Mouse (Mus musculus) lung, postnatal 36 days (tissue): ENCODE results near the gene Slc22a5.
A peak's percentile ranks its signal among the peaks of the same experiment; 100 is the strongest.
"Not testable (repeated sequence)": the region's sequence is repeated elsewhere in the genome, so short reads cannot be mapped to it uniquely, and the experiment has no call there.

Source experiments
- DNase-seq: peaks from one replicate; pipeline ENCODE4 v3.0.0; 2022; ENCODE audit warnings: mixed read lengths

Gene Slc22a5

GRCm38 (mm10) chr11:53891505-53892451 is at the start of gene Slc22a5:
Slc22a5 (minus strand) TSS chr11:53891660.
- peak; percentile 100 for DNase-seq

GRCm38 (mm10) chr11:53931944-53932318 is 40.5 kb upstream of the Slc22a5 start:
- DNase-seq: not testable (repeated sequence)

- peak; percentile 44 for DNase-seq
Observed at GRCm38 (mm10) chr11:53931091-53931943, 39.9 kb upstream of the Slc22a5 start.

- DNase-seq: no peak
Observed at GRCm38 (mm10) chr11:53929741-53930140, 38.3 kb upstream of the Slc22a5 start.

GRCm38 (mm10) chr11:53928585-53928984 is 37.1 kb upstream of the Slc22a5 start:
- DNase-seq: peak; percentile 18

GRCm38 (mm10) chr11:53926303-53926702 is 34.8 kb upstream of the Slc22a5 start:
- DNase-seq: no peak

- DNase-seq: no peak
Observed at GRCm38 (mm10) chr11:53918851-53919250, 27.4 kb upstream of the Slc22a5 start.

DNA sequence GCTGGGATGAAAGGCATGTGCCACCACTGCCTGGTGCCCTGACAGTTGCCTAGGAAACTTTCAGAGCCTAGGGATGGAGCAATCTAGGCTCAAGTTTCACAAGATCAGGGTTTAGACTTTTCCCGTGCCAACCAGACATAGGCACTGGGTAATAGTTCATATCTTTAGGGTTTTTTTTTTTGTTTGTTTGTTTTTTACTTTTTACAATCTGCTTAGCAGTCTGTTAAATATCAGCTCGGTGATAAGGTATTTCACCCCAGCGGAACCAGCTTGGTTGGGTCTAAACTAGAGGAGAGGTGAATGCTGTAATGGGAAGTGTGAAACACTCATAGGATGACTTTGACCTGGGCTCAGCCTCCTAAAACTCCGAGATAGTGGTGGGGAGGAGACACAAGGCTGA is 19.6 kb upstream of the Slc22a5 start:
- no peak for DNase-seq

DNA sequence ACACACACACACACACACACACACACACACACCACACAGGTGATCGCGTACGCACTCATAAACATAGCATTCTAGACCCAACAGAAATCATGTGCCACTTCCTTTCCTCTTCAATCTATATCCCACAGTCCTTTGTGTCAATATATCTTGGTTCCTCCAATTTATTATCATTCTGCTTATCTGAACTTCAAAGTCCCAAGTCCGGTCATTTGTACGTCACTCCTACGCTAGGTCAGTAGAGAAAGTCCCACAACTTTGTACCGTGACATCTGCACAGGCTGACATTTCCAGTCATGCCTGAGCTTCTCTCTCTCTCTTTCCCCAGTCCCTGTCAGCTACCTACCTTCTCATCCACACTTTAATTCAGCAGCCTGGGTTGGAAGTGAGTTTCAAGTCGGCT is 17.2 kb upstream of the Slc22a5 start:
- DNase-seq: no peak

DNA sequence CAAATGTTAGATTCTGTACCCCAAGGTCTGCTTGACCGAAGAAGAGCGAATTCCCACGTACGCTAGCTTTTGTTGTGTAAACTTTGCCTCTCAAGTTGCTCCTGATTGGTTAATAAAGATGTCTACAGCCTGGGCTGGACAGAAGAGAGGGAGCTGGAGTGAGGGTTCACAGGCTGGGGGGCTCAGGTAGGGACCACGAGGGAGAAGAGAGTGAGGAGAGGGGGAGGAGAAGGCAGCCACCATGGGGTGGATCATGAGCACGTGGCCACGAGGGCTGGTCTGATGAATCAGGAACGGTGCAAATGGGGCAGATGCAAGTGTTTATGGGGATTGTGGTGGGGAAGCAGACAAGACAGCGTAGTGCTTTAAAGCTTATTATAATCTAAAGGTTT is 13.1 kb upstream of the Slc22a5 start:
- DNase-seq: no peak

GRCm38 (mm10) chr11:53903781-53904533 is 12.5 kb upstream of the Slc22a5 start:
- peak; percentile 93 for DNase-seq

DNA sequence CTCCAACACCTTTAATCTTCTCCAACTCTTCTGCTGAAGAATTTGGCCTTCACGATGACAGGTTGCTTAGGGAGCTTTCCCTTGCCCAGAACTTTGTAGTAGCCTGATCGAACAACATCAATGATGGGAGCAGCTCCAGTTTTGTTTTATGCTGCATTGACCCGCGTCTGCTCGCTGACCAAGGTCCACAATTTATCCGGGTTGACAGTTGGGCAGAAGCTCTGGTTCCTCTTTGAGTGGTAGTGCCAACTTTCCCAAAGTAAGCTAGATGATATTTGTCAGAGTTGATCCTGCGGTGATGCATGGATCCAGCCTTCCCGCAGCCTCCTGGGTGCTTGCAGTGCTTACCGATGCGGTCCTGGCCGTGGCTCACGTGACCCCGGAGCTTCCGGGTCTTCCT is 11.3 kb upstream of the Slc22a5 start:
- no peak for DNase-seq

DNA sequence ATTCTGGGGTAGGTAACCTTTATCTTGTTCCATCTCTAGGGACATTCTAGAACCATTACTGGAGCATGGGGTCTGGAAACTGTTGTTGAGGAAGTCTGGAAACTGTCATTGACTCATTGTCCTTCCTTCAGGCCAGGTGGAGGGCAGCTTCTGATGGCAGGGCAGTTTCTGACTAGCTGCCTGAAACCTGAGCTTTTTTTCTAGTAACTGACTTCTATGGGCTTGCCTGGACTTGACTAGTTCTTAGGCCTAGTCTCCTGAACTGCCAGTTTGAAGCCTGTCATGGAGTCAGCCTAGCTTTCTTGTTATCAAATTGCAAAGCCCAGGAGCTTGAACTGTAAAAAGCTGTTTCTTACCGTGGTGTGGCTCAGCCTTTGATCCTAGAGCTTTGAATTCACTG is 9.5 kb upstream of the Slc22a5 start:
- no peak for DNase-seq

DNA sequence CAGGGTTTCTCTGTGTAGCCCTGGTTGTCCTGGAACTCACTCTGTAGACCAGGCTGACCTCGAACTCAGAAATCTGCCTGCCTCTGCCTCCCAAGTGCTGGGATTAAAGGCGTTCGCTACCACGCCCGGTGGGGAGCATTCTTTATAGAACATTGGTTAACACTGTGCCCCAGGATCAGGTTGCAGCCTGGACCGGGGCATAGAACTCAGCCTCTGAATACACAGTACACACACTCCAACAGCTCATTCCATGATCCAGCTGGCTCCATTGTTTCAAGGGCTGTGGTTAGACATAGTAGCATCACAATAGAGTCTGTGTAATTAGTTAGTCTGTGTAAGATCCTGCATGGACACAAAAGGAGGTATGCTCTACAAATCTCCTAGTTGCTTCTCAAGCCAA is 8.5 kb upstream of the Slc22a5 start:
- no peak for DNase-seq

GRCm38 (mm10) chr11:53899004-53899403 is 7.5 kb upstream of the Slc22a5 start:
- DNase-seq: peak; percentile 23

DNA sequence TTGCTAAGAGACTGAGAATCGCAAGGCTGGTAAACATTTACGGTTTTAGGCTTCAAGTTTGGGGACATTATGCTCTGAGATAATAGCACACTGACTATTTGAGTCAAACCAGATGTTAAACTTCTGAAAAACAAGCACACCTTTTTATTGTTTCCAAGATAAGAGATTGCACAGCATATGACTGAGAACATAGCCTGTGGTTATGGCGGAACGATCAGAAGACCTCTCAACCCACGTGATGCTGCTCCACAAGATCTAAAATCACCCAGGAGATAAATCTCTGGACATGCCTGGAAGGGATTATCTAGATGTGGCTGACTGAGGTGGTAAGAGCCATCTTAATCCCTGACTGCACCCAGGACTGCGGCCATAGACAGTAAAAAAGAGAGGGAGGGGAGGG is 5.5 kb upstream of the Slc22a5 start:
- no peak for DNase-seq

DNA sequence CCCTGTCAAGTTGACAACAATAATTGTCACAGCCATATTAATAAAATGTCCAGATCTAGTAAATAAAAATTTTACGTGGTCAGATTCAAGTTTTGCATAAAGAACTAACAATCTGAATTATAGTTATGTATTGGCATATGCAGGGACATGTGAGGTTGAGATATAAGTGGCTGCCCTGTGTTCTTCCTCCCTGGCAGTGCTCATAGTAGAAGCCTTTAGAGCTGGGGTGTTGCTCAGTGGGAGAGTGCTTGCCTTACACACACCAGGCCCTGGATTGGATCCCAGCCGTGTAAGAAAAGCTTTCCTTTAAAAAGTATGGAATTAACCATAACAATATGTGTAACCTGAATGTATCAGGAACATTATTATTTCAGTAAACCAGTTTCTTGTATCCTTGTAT is 2.0 kb upstream of the Slc22a5 start:
- no peak for DNase-seq

DNA sequence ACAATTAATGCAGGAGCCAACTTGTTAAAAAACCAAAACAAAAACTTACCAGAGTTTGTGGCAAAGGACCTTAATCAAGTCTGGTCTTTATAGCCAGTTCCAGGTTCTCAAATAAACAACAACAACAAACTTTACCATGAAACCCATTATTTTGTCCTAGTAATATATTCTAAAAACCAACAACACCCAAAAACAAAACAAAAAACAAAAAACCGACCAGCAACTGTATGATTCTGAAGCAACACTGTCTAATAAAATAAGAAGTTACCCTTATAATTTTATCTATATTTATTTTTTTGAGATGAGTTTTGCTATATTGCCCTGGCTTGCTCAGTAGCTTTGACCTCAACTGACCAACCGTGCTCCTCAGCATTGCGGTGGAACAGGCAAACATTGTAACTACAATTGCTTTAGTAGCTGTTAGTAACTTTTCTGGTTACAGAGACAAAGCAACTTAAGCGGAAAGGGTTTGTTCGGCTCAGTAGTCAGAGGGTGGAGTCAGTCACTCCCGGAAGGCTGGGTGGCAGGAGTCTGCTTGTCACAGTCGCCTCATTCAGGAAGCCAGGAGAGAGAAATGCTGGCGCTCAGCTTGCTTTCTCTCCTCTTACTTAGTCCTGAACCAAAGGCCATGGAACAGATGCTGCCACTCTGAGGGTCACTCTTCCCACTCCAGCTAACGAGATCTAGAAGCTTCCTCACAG is 1.4 kb upstream of the Slc22a5 start:
- peak; percentile 66 for DNase-seq

- peak; percentile 36 for DNase-seq
Observed at GRCm38 (mm10) chr11:53890906-53891504, 455 bp downstream of the Slc22a5 start.

DNA sequence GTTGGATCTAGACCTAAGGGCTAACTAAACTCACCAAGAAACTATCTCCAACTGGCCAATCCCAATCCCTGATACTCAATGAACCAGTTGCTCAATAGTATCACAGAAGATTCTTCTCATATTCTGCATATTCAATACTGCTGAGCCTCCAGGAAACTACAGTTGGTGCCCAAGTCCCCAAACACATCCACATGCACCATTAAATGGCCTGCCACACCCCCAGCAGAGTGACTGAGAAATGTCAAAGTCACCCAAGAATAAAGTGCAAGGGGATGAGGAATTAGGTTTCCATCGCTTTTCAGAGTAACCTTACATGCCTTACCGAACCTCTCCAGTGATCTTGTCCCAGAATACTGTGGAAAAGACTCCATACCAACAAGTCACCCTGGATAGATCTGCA is 1.2 kb downstream of the Slc22a5 start:
- DNase-seq: no peak

DNA sequence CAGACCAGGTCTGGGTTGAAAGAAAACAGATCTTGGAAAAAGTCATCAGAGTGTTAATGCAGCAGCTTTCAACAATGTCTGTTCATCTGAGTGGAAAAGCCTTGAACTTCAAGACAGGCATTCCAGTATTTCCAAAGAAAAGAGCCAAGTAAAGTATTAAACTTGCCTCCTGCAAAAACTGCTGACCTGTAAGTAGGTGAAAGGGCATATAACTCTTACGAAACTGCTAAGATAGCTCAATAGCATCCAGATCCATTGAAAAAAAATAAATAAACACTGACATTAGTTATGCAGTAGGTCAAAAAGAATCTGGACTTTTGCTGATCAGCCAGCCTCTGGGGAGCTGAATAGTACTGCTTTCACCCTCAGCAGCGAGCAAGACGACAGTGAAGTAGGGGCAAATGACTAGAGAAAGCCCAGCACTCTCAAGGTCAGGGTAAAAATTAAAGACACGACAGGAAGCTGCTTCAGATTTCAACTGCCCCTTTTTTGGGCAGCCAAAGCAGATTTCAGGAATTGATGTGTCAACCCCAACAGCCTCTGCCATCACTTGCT is 2.3 kb downstream of the Slc22a5 start:
- peak; percentile 35 for DNase-seq

GRCm38 (mm10) chr11:53888242-53888641 is 3.2 kb downstream of the Slc22a5 start:
- DNase-seq: no peak
